Mouse (Mus musculus): ENCODE data around the gene Moap1.

DNA sequence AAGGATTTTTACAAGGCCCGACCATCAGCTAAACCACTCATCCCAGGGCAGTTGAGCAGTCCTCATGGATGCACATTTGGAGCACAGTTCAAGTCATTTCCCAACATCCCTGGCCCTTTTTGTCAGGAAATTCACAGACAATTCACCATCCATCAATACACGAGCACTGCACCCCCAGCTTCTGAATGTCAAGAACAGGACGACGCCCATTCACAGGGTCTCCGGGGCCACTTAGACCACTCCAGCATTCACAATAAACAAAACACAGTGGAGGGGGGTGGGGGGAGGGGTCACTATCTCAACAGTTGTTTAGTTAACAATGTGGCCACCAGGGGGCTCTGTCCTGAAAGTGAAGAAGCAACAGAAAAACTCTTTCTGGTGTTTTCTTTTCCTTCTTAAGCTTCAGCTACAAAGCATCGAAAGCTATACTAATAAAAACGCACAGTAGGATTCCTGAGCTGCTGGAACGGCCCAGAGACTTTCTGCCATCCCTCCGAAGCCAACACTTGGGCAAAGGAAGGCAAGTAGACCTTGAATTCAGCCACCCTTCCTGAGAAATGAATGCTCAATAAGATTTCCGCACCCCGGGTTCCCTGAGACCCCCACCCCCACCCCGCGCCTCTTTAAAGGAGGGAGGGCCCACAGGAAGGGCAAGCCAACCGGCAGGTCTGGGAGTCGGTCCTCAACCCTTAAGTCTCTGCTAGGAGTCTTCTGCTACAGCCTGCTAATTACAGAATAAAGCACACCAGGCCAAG is 40.9 kb downstream of the Moap1 start:
- peak; percentile 25; the same call in 1 of the 2 replicates for TF ChIP-seq CTCF (IDR thresholded peaks at IDR 0.05; ENCODE audit: control insufficient read depth, insufficient read depth, insufficient replicate concordance, low read depth, low read length)
- TF ChIP-seq POLR2A (IDR thresholded peaks at IDR 0.05; ENCODE audit: control insufficient read depth, low read depth, low read length), result no peak
